Mouse (Mus musculus) embryonic facial prominence, embryonic 12.5 days (tissue): ENCODE results near the gene Golga2. TPM values are rescaled to one million over a fixed set of nuclear protein-coding genes. Genes with fewer than 3 reads are reported as not detected.

ENCODE experiments used
- ATAC-seq: fragments of 200-750 bp; cut with Nextera tagmentation; 2 replicates; pipeline ENCODE4 v1.8.0; 2017; ENCODE audit not compliant: insufficient number of reproducible peaks, insufficient read depth, low FRiP score, low TSS enrichment
- H3K27ac ChIP-seq: fragments of 300-500 bp; sonication (generic); 2 replicates; pipeline ENCODE4 v1.5.1; 2016; ENCODE audit warnings: mild to moderate bottlenecking
- H3K27me3 ChIP-seq: fragments of 300-500 bp; sonication (generic); 2 replicates; pipeline ENCODE4 v1.6.1; 2016; ENCODE audit warnings: mild to moderate bottlenecking, moderate library complexity
- H3K36me3 ChIP-seq: fragments of 300-500 bp; sonication (generic); 2 replicates; pipeline ENCODE4 v1.6.1; 2016; ENCODE audit warnings: mild to moderate bottlenecking
- H3K4me1 ChIP-seq: fragments of 300-500 bp; sonication (generic); 2 replicates; pipeline ENCODE4 v1.6.1; 2016
- H3K4me2 ChIP-seq: fragments of 300-500 bp; sonication (generic); replicated peaks from 2 replicates; pipeline ENCODE4 v1.6.1; 2016; ENCODE audit warnings: mild to moderate bottlenecking, moderate library complexity
- H3K4me3 ChIP-seq: fragments of 300-500 bp; sonication (generic); 2 replicates; pipeline ENCODE4 v1.5.1; 2016; ENCODE audit warnings: mild to moderate bottlenecking
- H3K9ac ChIP-seq: fragments of 300-500 bp; sonication (generic); 2 replicates; pipeline ENCODE4 v1.6.1; 2016; ENCODE audit warnings: mild to moderate bottlenecking, moderate library complexity
- H3K9me3 ChIP-seq: fragments of 300-500 bp; sonication (generic); 2 replicates; pipeline ENCODE4 v1.6.1; 2016; ENCODE audit warnings: mild to moderate bottlenecking, moderate library complexity
- WGBS: fragments of 180-500 bp; shearing (Covaris S2); methylation state at CpG from one replicate; pipeline ENCODE4 v1.1.7; 2016; 5-methylcytosine and 5-hydroxymethylcytosine counted together
- polyA plus RNA-seq: library from polyadenylated mRNA; unstranded; fragments of >200 nt; fragmentation: Nextera tagmentation; extraction: Ambion mirVana; gene quantifications from 2 replicates; pipeline ENCODE4 v1.2.1, GENCODE M21; 2016

Gene Golga2
- 27.4 and 29.7 TPM in 2 replicates for polyA plus RNA-seq

- WGBS, result 1% methylated on average over 23 of the region's 23 CpGs
- Histone ChIP-seq H3K27me3 (no peaks in the 10 kb centered on the region), H3K4me3 (peak within 1 kb of the TSS; percentile 98), H3K9me3 (no peaks in the 10 kb centered on the region), H3K4me2 (peak within 1 kb of the TSS; percentile 87), H3K36me3 (peaks cover 33% of the 10 kb centered on the region), H3K4me1 (peaks cover 19% of the 10 kb centered on the region), H3K27ac (peak within 1 kb of the TSS; percentile 76), H3K9ac (peak within 1 kb of the TSS; percentile 96)
- ATAC-seq, result peak; percentile 18; the same call in 1 of the 2 replicates
These were observed at the start of gene Golga2 for GRCm38 (mm10) chr2:32287334-32287840. Gene Golga2 (plus strand): TSS chr2:32287384.

GRCm38 (mm10) chr2:32237571-32237970 is 49.6 kb upstream of the Golga2 start:
- H3K9me3 ChIP-seq, result no peaks in the 10 kb centered on the region
- H3K27ac ChIP-seq, result peak overlapping the region; percentile 93; the same call in 1 of the 2 replicates
- peak overlapping the region; percentile 86 for H3K4me2 ChIP-seq
- H3K36me3 ChIP-seq, result peaks cover 30% of the 10 kb centered on the region
- no peaks in the 10 kb centered on the region for H3K27me3 ChIP-seq
- peaks cover 20% of the 10 kb centered on the region for H3K4me1 ChIP-seq
- H3K4me3 ChIP-seq, result peak overlapping the region; percentile 62
- ATAC-seq, result no peak
- H3K9ac ChIP-seq, result peak overlapping the region; percentile 61; the same call in 1 of the 2 replicates
- WGBS, result 47% methylated on average over 4 of the region's 4 CpGs

- H3K27me3 ChIP-seq, result no peaks in the 10 kb centered on the region
- H3K4me3 ChIP-seq, result no peak overlapping the region
- 89% methylated on average over 9 of the region's 9 CpGs for WGBS
- H3K9me3 ChIP-seq, result no peaks in the 10 kb centered on the region
- no peak overlapping the region for H3K9ac ChIP-seq
- H3K27ac ChIP-seq, result no peak overlapping the region
- ATAC-seq, result no peak
- no peak overlapping the region for H3K4me2 ChIP-seq
- H3K36me3 ChIP-seq, result peaks cover 23% of the 10 kb centered on the region
- peaks cover 20% of the 10 kb centered on the region for H3K4me1 ChIP-seq
These were observed 48.3 kb upstream of the Golga2 start for GRCm38 (mm10) chr2:32238708-32239435.

DNA sequence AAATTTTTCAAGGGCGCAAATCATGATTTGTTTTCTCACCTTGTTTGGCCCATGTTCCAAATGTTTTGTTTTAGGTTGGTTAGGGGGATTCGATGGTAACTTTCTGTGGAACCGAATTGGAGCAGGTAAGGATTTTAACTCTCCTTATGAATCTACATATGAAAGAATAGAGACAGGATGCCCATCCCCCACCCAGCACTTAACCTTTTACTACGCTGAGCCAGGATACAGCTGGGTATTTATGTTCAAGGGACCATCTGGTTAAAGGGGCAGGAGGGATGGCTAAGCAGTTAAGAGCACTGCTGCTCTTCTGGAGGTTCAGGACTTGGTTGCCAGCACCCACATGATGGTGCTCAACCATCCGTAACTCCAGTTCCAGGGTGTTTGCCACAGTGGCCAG is 46.6 kb upstream of the Golga2 start:
- ATAC-seq, result no peak
- Histone ChIP-seq H3K9me3 (no peaks in the 10 kb centered on the region), H3K4me3 (no peak overlapping the region), H3K27me3 (no peaks in the 10 kb centered on the region), H3K9ac (no peak overlapping the region), H3K4me2 (no peak overlapping the region), H3K27ac (no peak overlapping the region), H3K36me3 (peaks cover 26% of the 10 kb centered on the region), H3K4me1 (peaks cover 7% of the 10 kb centered on the region)
- 81% methylated on average over 5 of the region's 5 CpGs for WGBS

DNA sequence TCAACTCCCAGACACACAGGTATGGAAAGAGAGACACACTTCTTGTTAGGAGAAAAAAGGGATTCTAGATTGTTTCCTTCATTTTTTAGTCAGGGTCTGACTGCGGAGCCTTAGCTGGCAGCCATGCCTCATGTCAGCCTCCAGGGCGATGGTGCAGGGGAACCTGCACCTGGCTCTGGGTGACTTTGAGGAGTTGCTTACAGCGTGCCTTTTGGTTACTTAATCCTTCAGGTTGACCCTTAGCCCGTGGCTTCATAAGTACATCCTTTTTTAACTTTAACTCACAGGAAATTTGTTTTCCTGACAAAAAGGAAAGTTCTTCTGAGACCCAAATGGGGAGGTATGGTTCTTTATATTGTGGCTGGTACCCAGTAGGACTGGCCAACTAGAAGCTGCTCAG is 44.2 kb upstream of the Golga2 start:
- no peak overlapping the region for H3K9ac ChIP-seq
- peaks cover under 1% of the 10 kb centered on the region; the same call in 1 of the 2 replicates for H3K4me1 ChIP-seq
- H3K4me3 ChIP-seq, result no peak overlapping the region
- H3K27me3 ChIP-seq, result no peaks in the 10 kb centered on the region
- no peaks in the 10 kb centered on the region for H3K9me3 ChIP-seq
- no peak for ATAC-seq
- no peak overlapping the region for H3K27ac ChIP-seq
- 90% methylated on average over 4 of the region's 4 CpGs for WGBS
- peaks cover 49% of the 10 kb centered on the region for H3K36me3 ChIP-seq
- H3K4me2 ChIP-seq, result no peak overlapping the region

GRCm38 (mm10) chr2:32246741-32247140 is 40.4 kb upstream of the Golga2 start:
- 85% methylated on average over 4 of the region's 4 CpGs for WGBS

DNA sequence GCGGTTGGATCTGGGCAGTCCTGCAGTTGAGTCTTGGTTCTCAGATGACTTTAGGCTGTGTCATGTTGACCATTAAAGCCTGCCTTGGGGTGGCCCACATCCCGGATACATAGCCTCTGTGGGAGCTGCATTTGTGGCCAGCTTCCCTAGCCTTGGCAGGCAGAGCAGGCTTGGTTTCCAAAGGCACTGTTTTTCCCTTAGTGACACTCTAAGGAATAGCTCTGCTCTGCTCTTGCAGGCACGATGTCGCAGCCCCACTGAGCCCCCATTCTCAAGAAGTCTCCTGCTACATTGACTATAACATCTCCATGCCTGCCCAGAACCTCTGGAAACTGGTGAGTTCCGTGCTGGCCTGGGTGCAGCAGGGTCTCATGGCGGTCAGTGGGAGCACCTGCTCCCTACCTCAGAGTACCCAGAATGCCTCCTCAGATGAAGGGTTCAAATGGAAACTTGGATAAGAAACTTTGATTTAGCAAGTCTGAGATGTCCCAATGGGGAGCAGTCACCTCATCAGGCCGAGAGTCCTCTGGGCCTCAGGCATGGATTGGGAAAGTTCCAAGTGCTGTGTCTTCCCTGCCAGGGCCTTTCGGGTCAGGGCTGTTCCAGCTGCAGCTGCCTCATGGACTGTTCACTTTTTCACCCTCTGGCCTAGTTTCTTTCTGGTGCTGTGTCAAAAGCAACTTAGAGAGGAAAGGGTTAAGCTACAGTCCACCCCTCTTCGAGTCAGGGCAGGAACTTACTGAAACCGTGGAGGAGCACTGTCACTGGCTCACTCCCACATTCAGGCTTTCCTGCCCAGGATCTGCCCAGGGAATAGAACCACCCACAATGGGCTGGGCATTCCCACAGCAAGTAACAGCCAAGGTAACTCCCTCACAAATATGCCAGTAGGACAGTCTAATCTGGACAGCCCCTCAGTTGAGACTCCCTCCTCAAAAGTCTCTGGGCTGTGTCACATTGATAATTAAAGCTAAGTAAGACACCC is 38.5 kb upstream of the Golga2 start:
- no peaks in the 10 kb centered on the region for H3K4me1 ChIP-seq
- H3K27ac ChIP-seq, result no peak overlapping the region
- H3K27me3 ChIP-seq, result no peaks in the 10 kb centered on the region
- no peaks in the 10 kb centered on the region for H3K9me3 ChIP-seq
- H3K36me3 ChIP-seq, result peaks cover 95% of the 10 kb centered on the region
- 75% methylated on average over 10 of the region's 10 CpGs for WGBS
- no peak overlapping the region for H3K4me3 ChIP-seq
- H3K4me2 ChIP-seq, result no peak overlapping the region
- H3K9ac ChIP-seq, result no peak overlapping the region
- ATAC-seq, result no peak

More at GRCm38 (mm10) chr2:32246741-32247140, 40.4 kb upstream of the Golga2 start:
- Histone ChIP-seq H3K36me3 (peaks cover 80% of the 10 kb centered on the region), H3K4me1 (no peaks in the 10 kb centered on the region), H3K4me2 (no peak overlapping the region), H3K4me3 (no peak overlapping the region), H3K9me3 (no peaks in the 10 kb centered on the region), H3K27me3 (no peaks in the 10 kb centered on the region), H3K9ac (no peak overlapping the region), H3K27ac (no peak overlapping the region)
- ATAC-seq, result no peak

DNA sequence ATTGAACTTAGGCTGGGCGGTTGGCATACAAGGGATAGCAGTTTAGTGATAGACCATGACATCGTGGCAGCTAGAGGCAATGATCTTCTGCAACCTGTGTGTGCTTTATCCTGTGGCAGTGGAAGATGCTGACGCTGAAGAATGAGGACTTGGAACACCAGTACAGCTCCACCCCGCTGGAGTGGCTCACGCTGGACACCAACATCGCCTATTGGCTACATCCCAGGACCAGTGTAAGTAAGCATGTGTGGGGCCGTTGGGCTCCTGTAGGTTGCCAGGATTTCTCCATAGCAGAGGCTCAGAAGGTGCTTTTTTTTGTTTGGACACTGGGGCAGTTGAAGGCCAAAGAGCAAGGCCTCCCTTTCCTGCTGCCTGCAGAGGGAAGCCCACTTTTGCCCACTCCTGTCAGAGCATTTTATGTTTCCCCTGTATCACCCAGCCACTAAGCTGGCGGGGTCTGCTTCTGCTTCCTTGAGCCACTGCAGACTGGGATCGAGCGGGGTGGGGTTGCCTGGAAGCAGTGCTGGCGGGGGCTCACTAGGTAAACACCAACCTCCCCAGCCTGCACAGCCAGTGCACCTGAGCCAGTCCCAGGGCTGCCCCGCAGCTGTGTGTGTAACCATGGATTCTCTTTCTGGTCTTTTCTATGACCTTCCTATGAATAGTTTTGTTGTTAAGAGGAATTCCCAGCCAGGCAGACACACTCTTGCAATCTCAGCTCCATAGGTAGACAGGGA is 35.2 kb upstream of the Golga2 start:
- 83% methylated on average over 12 of the region's 12 CpGs for WGBS
- no peak for ATAC-seq
- Histone ChIP-seq H3K4me1 (no peaks in the 10 kb centered on the region), H3K4me3 (no peak overlapping the region), H3K27me3 (no peaks in the 10 kb centered on the region), H3K36me3 (peaks cover 90% of the 10 kb centered on the region), H3K27ac (no peak overlapping the region), H3K9ac (no peak overlapping the region), H3K9me3 (no peaks in the 10 kb centered on the region), H3K4me2 (no peak overlapping the region)

DNA sequence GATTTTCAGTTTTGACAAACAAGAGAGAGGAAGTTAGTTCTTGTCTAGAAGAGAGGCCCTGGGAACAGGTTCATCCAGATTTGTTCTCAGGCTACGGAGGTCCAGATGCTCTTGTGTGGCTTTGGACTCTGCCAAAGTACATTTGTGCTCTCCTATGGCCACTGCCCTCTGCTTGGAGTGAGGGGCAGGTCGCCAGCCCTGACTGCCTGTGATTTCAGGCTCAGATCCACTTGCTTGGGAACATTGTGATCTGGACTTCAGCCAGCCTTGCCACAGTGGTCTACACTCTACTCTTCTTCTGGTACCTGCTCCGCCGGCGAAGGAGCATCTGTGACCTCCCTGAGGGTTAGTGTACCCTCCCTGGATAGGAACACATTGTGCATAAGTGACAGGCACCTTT is 34.5 kb upstream of the Golga2 start:
- no peak overlapping the region for H3K4me3 ChIP-seq
- H3K9me3 ChIP-seq, result no peaks in the 10 kb centered on the region
- no peak overlapping the region for H3K4me2 ChIP-seq
- H3K9ac ChIP-seq, result no peak overlapping the region
- H3K27me3 ChIP-seq, result no peaks in the 10 kb centered on the region
- WGBS, result 90% methylated on average over 5 of the region's 5 CpGs
- no peak for ATAC-seq
- H3K36me3 ChIP-seq, result peaks cover 90% of the 10 kb centered on the region
- 0 out of 2 replicates have a peak overlapping the region, but pooled peaks have one; percentile 23 for H3K27ac ChIP-seq
- H3K4me1 ChIP-seq, result no peaks in the 10 kb centered on the region

- Histone ChIP-seq H3K4me2 (no peak overlapping the region), H3K36me3 (peaks cover 90% of the 10 kb centered on the region), H3K9me3 (no peaks in the 10 kb centered on the region), H3K27ac (no peak overlapping the region), H3K9ac (no peak overlapping the region), H3K4me1 (no peaks in the 10 kb centered on the region), H3K27me3 (no peaks in the 10 kb centered on the region), H3K4me3 (no peak overlapping the region)
- 85% methylated on average over 1 of the region's 1 CpGs for WGBS
- no peak for ATAC-seq
These were observed 33.8 kb upstream of the Golga2 start for GRCm38 (mm10) chr2:32253352-32253751.

GRCm38 (mm10) chr2:32254563-32254962 is 32.6 kb upstream of the Golga2 start:
- peaks cover 7% of the 10 kb centered on the region for H3K4me1 ChIP-seq
- no peak overlapping the region for H3K27ac ChIP-seq
- no peaks in the 10 kb centered on the region for H3K9me3 ChIP-seq
- no peaks in the 10 kb centered on the region for H3K27me3 ChIP-seq
- 88% methylated on average over 5 of the region's 5 CpGs for WGBS
- no peak overlapping the region for H3K9ac ChIP-seq
- H3K4me3 ChIP-seq, result no peak overlapping the region
- H3K4me2 ChIP-seq, result no peak overlapping the region
- peaks cover 80% of the 10 kb centered on the region for H3K36me3 ChIP-seq
- ATAC-seq, result no peak
